Mouse (Mus musculus) stomach, postnatal 0 days (tissue): ENCODE measurements around the gene Tcf7. TPM values are rescaled to one million over a fixed set of nuclear protein-coding genes. Genes with fewer than 3 reads are reported as not detected.
A peak's percentile ranks its signal among the peaks of the same experiment; 100 is the strongest.

Source experiments
- ATAC-seq: fragments of 200-750 bp; cut with Nextera tagmentation; 2 replicates; pipeline ENCODE4 v1.8.0; 2017; ENCODE audit not compliant: low FRiP score, low TSS enrichment
- DNase-seq: peaks from one replicate; pipeline ENCODE4 v3.0.0-alpha.2; 2016; ENCODE audit warnings: low spot score
- H3K27ac ChIP-seq: fragments of 300-500 bp; sonication (generic); replicated peaks from 2 replicates; pipeline ENCODE4 v1.5.1; 2014; ENCODE audit warnings: mild to moderate bottlenecking, control low read depth
- H3K27me3 ChIP-seq: fragments of 300-500 bp; sonication (generic); 2 replicates; pipeline ENCODE4 v1.6.1; 2014; ENCODE audit warnings: low read length; ENCODE audit not compliant: control insufficient read depth, insufficient read depth
- H3K36me3 ChIP-seq: fragments of 300-500 bp; sonication (generic); 2 replicates; pipeline ENCODE4 v1.6.1; 2014; ENCODE audit warnings: low read length, mixed read lengths; ENCODE audit not compliant: control insufficient read depth, insufficient read depth
- H3K4me1 ChIP-seq: fragments of 300-500 bp; sonication (generic); replicated peaks from 2 replicates; pipeline ENCODE4 v1.6.1; 2014; ENCODE audit warnings: antibody characterized with exemption; ENCODE audit not compliant: control insufficient read depth, insufficient read depth
- H3K4me2 ChIP-seq: fragments of 300-500 bp; sonication (generic); replicated peaks from 2 replicates; pipeline ENCODE4 v1.6.1; 2014; ENCODE audit warnings: low read depth, mild to moderate bottlenecking, control low read depth, moderate library complexity
- H3K4me3 ChIP-seq: fragments of 300-500 bp; sonication (generic); 2 replicates; pipeline ENCODE4 v1.5.1; 2014; ENCODE audit warnings: low read depth, low read length, control low read depth
- H3K9ac ChIP-seq: fragments of 300-500 bp; sonication (generic); 2 replicates; pipeline ENCODE4 v1.6.1; 2014; ENCODE audit warnings: mild to moderate bottlenecking, low read length, control low read depth, mixed read lengths
- H3K9me3 ChIP-seq: fragments of 300-500 bp; sonication (generic); 2 replicates; pipeline ENCODE4 v1.6.1; 2016; ENCODE audit warnings: low read length; ENCODE audit not compliant: control insufficient read depth
- CTCF ChIP-seq: IDR thresholded peaks from 2 replicates; pipeline ENCODE4 v1.5.1; 2016; ENCODE audit warnings: antibody characterized with exemption, low read depth, mild to moderate bottlenecking, moderate library complexity
- EP300 ChIP-seq: optimal IDR thresholded peaks from 2 replicates; pipeline ENCODE3; 2016; ENCODE audit warnings: antibody characterized with exemption
- WGBS: fragments of 180-500 bp; shearing (Covaris S2); extraction: QIAGEN DNeasy Blood & Tissue Kit; methylation state at CpG from one replicate; pipeline ENCODE4 v1.1.7; 2014; 5-methylcytosine and 5-hydroxymethylcytosine counted together
- polyA plus RNA-seq: library from polyadenylated mRNA; unstranded; fragments of >200 nt; fragmentation: Nextera tagmentation; extraction: Ambion mirVana; gene quantifications from 2 replicates; pipeline ENCODE4 v1.2.1, GENCODE M21; 2015

Gene Tcf7
- polyA plus RNA-seq, 1 experiment from 2014 or later = 3.6 TPM

GRCm38 (mm10) chr11:52292894-52293293 lies 10.1 kb upstream of the Tcf7 start:
- H3K27me3 ChIP-seq = no peaks in the 10 kb centered on the region
- H3K9me3 ChIP-seq = no peaks in the 10 kb centered on the region
- no peak overlapping the region for H3K27ac ChIP-seq
- H3K4me1 ChIP-seq = no peaks in the 10 kb centered on the region
- TF ChIP-seq CTCF (no peak), EP300 (no peak)
- DNase-seq (no peak), ATAC-seq (no peak)
- no peaks in the 10 kb centered on the region for H3K36me3 ChIP-seq
- no peak overlapping the region for H3K4me2 ChIP-seq
- H3K4me3 ChIP-seq = no peak overlapping the region
- no peak overlapping the region for H3K9ac ChIP-seq
- WGBS = 68% methylated on average over 6 of the region's 6 CpGs

GRCm38 (mm10) chr11:52292346-52292745 lies 9.5 kb upstream of the Tcf7 start:
- no peak overlapping the region for H3K4me2 ChIP-seq
- ATAC-seq (no peak), DNase-seq (no peak)
- no peak overlapping the region for H3K27ac ChIP-seq
- no peak overlapping the region for H3K9ac ChIP-seq
- TF ChIP-seq CTCF (no peak), EP300 (no peak)
- 62% methylated on average over 7 of the region's 7 CpGs for WGBS
- no peak overlapping the region for H3K4me3 ChIP-seq
- no peaks in the 10 kb centered on the region for H3K27me3 ChIP-seq
- no peaks in the 10 kb centered on the region for H3K4me1 ChIP-seq
- no peaks in the 10 kb centered on the region for H3K9me3 ChIP-seq
- no peaks in the 10 kb centered on the region for H3K36me3 ChIP-seq

- Histone ChIP-seq H3K27ac (no peak overlapping the region), H3K9me3 (no peaks in the 10 kb centered on the region), H3K4me1 (peaks cover 2% of the 10 kb centered on the region; the same call in 1 of the 2 replicates), H3K36me3 (no peaks in the 10 kb centered on the region), H3K4me2 (no peak overlapping the region), H3K9ac (no peak overlapping the region), H3K4me3 (no peak overlapping the region), H3K27me3 (no peaks in the 10 kb centered on the region)
- no peak for DNase-seq
- ATAC-seq = no peak
- TF ChIP-seq CTCF (no peak), EP300 (no peak)
- WGBS = 30% methylated on average over 4 of the region's 4 CpGs
Measured at GRCm38 (mm10) chr11:52286958-52287305, 4.1 kb upstream of the Tcf7 start.

GRCm38 (mm10) chr11:52286301-52286957 lies 3.6 kb upstream of the Tcf7 start:
- Histone ChIP-seq H3K9me3 (no peaks in the 10 kb centered on the region), H3K9ac (no peak overlapping the region; the same call in 1 of the 2 replicates), H3K27ac (no peak overlapping the region), H3K4me3 (no peak overlapping the region), H3K4me1 (peaks cover 2% of the 10 kb centered on the region; the same call in 1 of the 2 replicates), H3K4me2 (no peak overlapping the region), H3K36me3 (no peaks in the 10 kb centered on the region), H3K27me3 (no peaks in the 10 kb centered on the region)
- WGBS = 34% methylated on average over 16 of the region's 16 CpGs
- TF ChIP-seq CTCF (no peak), EP300 (no peak)
- DNase-seq = no peak
- no peak for ATAC-seq

- Histone ChIP-seq H3K9ac (no peak overlapping the region), H3K4me1 (peaks cover 2% of the 10 kb centered on the region; the same call in 1 of the 2 replicates), H3K27me3 (no peaks in the 10 kb centered on the region), H3K9me3 (no peaks in the 10 kb centered on the region), H3K4me3 (peak overlapping the region; percentile 57), H3K36me3 (no peaks in the 10 kb centered on the region), H3K4me2 (peak overlapping the region; percentile 90), H3K27ac (0 out of 2 replicates have a peak overlapping the region, but pooled peaks have one; percentile 24)
- WGBS = 11% methylated on average over 44 of the region's 44 CpGs
- DNase-seq (peak; percentile 64), ATAC-seq (peak; percentile 35; the same call in 1 of the 2 replicates)
- TF ChIP-seq EP300 = no peak
- peak; percentile 7; the same call in 1 of the 2 replicates for TF ChIP-seq CTCF
Measured at GRCm38 (mm10) chr11:52283596-52284571, 1.1 kb upstream of the Tcf7 start.

- H3K36me3 ChIP-seq = no peaks in the 10 kb centered on the region
- no peak overlapping the region for H3K27ac ChIP-seq
- peaks cover 2% of the 10 kb centered on the region; the same call in 1 of the 2 replicates for H3K4me1 ChIP-seq
- DNase-seq (no peak), ATAC-seq (no peak)
- TF ChIP-seq CTCF (no peak), EP300 (no peak)
- no peaks in the 10 kb centered on the region for H3K27me3 ChIP-seq
- peak overlapping the region; percentile 90 for H3K4me2 ChIP-seq
- peak overlapping the region; percentile 57 for H3K4me3 ChIP-seq
- H3K9me3 ChIP-seq = no peaks in the 10 kb centered on the region
- peak overlapping the region; percentile 71 for H3K9ac ChIP-seq
- 2% methylated on average over 19 of the region's 19 CpGs for WGBS
Measured at GRCm38 (mm10) chr11:52282420-52282773, 417 bp downstream of the Tcf7 start.
